Mouse (Mus musculus) thymus, adult 18-20 months (tissue): ENCODE measurements around the gene Tmem140.
A peak's percentile ranks its signal among the peaks of the same experiment; 100 is the strongest.

Source experiments
- DNase-seq, 2 experiments: peaks; one replicate each; pipeline ENCODE4 v3.0.0; 2022; ENCODE audit warnings: mixed read lengths in 2 of 2

Gene Tmem140

GRCm38 (mm10) chr6:34875966-34876834 lies 13.3 kb downstream of the Tmem140 start:
- DNase-seq: peak in 1 of 2 experiments; percentile 39

- DNase-seq: no peak
Measured at GRCm38 (mm10) chr6:34876835-34877156, 13.8 kb downstream of the Tmem140 start.

GRCm38 (mm10) chr6:34877509-34878321 lies 14.8 kb downstream of the Tmem140 start, which contains the start of gene Cyren:
Gene Cyren (minus strand): TSS chr6:34878060.
- DNase-seq: peak; percentile 89 to 90

GRCm38 (mm10) chr6:34879101-34879740 lies 16.3 kb downstream of the Tmem140 start:
- no peak for DNase-seq

- peak; percentile 43 to 45 for DNase-seq
Measured at GRCm38 (mm10) chr6:34879911-34880475, 17.0 kb downstream of the Tmem140 start.

GRCm38 (mm10) chr6:34884724-34885123 lies 21.8 kb downstream of the Tmem140 start:
- DNase-seq: no peak

GRCm38 (mm10) chr6:34887131-34887850 lies 24.3 kb downstream of the Tmem140 start:
- no peak for DNase-seq

GRCm38 (mm10) chr6:34889185-34889584 lies 26.2 kb downstream of the Tmem140 start:
- no peak for DNase-seq

- no peak for DNase-seq
Measured at GRCm38 (mm10) chr6:34895569-34895968, 32.6 kb downstream of the Tmem140 start.

- DNase-seq: no peak
Measured at GRCm38 (mm10) chr6:34896168-34896780, 33.3 kb downstream of the Tmem140 start.

- DNase-seq: no peak
Measured at GRCm38 (mm10) chr6:34899127-34899526, 36.2 kb downstream of the Tmem140 start.

- no peak for DNase-seq
Measured at GRCm38 (mm10) chr6:34900990-34901389, 38.0 kb downstream of the Tmem140 start.

GRCm38 (mm10) chr6:34901911-34902444 lies 39.0 kb downstream of the Tmem140 start:
- no peak for DNase-seq

GRCm38 (mm10) chr6:34902578-34902977 lies 39.6 kb downstream of the Tmem140 start:
- no peak for DNase-seq

- DNase-seq: no peak
Measured at GRCm38 (mm10) chr6:34903441-34903840, 40.5 kb downstream of the Tmem140 start.

- DNase-seq: no peak
Measured at GRCm38 (mm10) chr6:34903851-34904250, 40.9 kb downstream of the Tmem140 start.

- no peak for DNase-seq
Measured at GRCm38 (mm10) chr6:34904361-34904760, 41.4 kb downstream of the Tmem140 start.

- no peak for DNase-seq
Measured at GRCm38 (mm10) chr6:34906125-34906524, 43.2 kb downstream of the Tmem140 start.

GRCm38 (mm10) chr6:34906661-34907060 lies 43.7 kb downstream of the Tmem140 start:
- no peak for DNase-seq

GRCm38 (mm10) chr6:34907121-34907614 lies 44.2 kb downstream of the Tmem140 start:
- DNase-seq: no peak

GRCm38 (mm10) chr6:34907696-34908260 lies 44.8 kb downstream of the Tmem140 start:
- no peak for DNase-seq
